Mouse (Mus musculus): ENCODE measurements around the gene Slc25a11.

Gene Slc25a11

DNA sequence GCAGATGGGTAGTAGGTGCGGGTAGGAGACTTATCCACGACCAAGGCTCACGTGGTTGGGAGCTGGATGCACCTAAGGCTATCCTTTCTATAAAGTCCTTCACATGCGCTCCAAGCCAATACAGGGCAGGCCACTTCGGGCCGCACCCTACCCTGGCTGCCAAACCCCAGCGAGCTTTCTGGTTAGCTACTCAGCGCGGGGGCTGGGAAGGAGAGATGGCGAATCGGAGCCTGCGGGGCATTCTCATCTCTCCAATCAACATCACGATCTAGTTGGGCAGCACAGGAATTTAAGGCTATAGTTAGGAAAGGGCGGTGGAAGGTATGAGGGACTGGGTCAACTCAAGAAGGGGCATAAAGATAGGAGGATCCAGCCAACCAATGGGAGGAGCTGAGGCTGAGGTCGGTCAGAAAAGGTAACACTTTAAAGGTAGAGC, 21.1 kb upstream of the Slc25a11 start:
- no peak for DNase-seq (ENCODE audit: low spot score in 2 of 2)

GRCm38 (mm10) chr11:70667271-70668150, 20.2 kb upstream of the Slc25a11 start:
- no peak for DNase-seq (ENCODE audit: low spot score in 2 of 2)

- no peak for DNase-seq (ENCODE audit: low spot score in 2 of 2)
Observed at GRCm38 (mm10) chr11:70666687-70667086, 19.4 kb upstream of the Slc25a11 start.

DNA sequence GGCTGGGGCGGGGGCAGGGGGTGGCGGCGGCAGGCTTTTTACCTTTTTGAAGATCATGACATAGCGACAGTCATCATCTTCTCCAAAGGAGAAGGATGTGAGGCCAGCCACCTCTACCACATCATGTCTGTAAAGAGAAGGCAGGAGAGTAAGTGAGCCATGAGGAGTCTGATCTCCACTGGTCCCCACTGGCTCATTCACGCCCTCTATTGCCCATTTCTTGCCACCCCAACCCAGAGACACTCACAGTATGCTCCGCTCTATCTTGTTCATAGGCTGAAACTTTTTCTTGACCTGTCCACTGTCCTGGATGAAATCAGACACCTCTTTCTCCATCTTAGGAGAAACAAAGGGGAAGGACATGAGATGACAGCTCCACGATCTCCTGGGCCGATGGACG, 17.5 kb upstream of the Slc25a11 start:
- DNase-seq (ENCODE audit: low spot score in 2 of 2), result no peak

DNA sequence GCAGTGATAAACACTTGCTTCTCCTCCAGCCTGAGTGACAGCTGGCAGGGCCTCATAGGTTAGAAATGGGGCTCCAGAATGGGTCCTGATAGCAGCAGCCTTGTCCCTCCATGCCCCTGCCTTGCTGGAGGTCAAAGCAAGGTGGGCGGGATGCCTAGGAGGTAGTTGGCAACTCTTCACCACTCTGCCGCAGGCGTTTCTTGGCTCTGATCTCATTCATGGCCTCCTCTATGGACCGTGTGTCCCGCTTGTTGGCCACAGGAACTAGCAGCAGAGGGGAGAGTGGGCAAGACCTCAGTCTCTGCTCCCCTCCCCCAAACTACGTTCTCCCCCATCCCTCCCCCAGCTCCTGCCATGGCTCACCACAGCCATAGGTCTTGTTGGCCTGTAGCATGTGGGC, 16.7 kb upstream of the Slc25a11 start:
- DNase-seq (ENCODE audit: low spot score in 2 of 2), result no peak

- DNase-seq (ENCODE audit: low spot score in 2 of 2), result no peak
Observed at GRCm38 (mm10) chr11:70663101-70663500, 15.8 kb upstream of the Slc25a11 start.

- no peak for DNase-seq (ENCODE audit: low spot score in 2 of 2)
Observed at GRCm38 (mm10) chr11:70660571-70660970, 13.3 kb upstream of the Slc25a11 start.

DNA sequence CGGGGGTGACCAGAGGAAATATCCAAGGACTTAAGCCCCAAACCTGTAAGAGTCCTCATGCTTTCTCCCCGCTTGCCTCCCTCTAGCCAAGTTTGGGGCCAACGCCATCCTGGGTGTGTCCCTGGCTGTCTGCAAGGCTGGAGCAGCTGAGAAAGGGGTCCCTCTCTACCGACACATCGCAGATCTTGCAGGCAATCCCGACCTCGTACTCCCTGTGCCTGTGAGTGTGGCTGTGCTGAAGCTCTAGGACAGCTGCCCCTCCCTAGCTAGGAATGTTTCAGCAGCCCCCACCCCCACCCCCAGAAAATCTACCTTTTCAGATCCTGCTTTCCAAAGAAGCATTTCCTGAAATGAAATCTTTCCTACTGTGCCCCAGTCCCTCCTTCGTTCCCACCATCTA, 11.7 kb upstream of the Slc25a11 start:
- no peak for DNase-seq (ENCODE audit: low spot score in 2 of 2)

DNA sequence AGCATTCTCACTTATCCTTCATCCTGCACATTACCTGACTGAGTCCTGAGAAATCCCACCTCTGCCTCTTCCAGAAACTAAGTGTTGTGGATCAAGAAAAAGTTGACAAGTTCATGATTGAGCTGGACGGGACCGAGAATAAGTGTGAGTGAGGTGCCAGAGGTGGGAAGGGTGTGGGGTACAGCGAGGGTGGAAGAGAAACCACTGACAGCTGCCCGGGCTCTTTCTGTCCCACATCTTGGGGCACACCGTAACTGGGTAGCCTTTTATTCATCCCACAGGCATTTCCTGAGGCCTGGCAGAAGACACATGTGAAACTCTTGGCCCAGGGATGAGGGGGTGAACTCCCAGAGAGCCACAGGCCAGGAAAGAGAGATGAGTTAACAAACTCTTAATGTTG, 11.2 kb upstream of the Slc25a11 start:
- DNase-seq (ENCODE audit: low spot score in 2 of 2), result no peak

- DNase-seq (ENCODE audit: low spot score in 2 of 2), result no peak
Observed at GRCm38 (mm10) chr11:70657991-70658390, 10.7 kb upstream of the Slc25a11 start.

- no peak for DNase-seq (ENCODE audit: low spot score in 2 of 2)
Observed at GRCm38 (mm10) chr11:70657573-70657972, 10.3 kb upstream of the Slc25a11 start.

DNA sequence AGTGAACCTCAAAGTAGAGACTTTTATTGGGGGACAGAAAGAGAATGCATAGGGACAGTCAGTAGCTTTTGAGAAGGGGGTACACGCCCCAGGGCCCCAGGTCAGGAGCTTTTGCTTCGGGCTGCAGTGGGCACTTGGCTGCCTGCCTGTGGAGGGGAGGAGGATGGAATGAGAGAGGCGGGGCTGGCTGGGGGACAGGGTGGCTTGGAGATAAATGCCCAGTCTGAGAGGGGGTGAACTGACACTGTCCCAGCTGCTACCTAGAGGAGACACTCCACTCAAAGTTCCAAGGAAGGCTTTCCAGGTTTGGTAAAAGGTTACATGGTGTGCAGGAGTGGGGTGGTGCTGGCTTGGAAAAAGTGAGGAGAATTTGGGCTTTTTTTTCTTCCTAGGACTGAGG, 9.7 kb upstream of the Slc25a11 start, which contains the start of gene Eno3:
TSS of gene Eno3 (plus strand) at position 239 of the 400 bp plus-strand sequence.
- DNase-seq (ENCODE audit: low spot score in 2 of 2), result no peak

- no peak for DNase-seq (ENCODE audit: low spot score in 2 of 2)
Observed at GRCm38 (mm10) chr11:70656456-70656927, 9.2 kb upstream of the Slc25a11 start.

- DNase-seq (ENCODE audit: low spot score in 2 of 2), result peak; percentile 44 to 67
Observed at GRCm38 (mm10) chr11:70655571-70656455, 8.5 kb upstream of the Slc25a11 start.

- DNase-seq (ENCODE audit: low spot score in 2 of 2), result peak; percentile 71 to 75
Observed at GRCm38 (mm10) chr11:70654923-70655570, 7.8 kb upstream of the Slc25a11 start.

- DNase-seq (ENCODE audit: low spot score in 2 of 2), result peak; percentile 65 to 81
Observed at GRCm38 (mm10) chr11:70654198-70654922, 7.1 kb upstream of the Slc25a11 start, which contains the start of gene Pfn1. Gene Pfn1 (minus strand): TSS chr11:70654644.

- peak; percentile 68 to 82 for DNase-seq (ENCODE audit: low spot score in 2 of 2)
Observed at GRCm38 (mm10) chr11:70653345-70654197, 6.3 kb upstream of the Slc25a11 start.

- peak in 1 of 2 experiments; percentile 29 for DNase-seq (ENCODE audit: low spot score in 2 of 2)
Observed at GRCm38 (mm10) chr11:70652884-70653344, 5.6 kb upstream of the Slc25a11 start.

DNA sequence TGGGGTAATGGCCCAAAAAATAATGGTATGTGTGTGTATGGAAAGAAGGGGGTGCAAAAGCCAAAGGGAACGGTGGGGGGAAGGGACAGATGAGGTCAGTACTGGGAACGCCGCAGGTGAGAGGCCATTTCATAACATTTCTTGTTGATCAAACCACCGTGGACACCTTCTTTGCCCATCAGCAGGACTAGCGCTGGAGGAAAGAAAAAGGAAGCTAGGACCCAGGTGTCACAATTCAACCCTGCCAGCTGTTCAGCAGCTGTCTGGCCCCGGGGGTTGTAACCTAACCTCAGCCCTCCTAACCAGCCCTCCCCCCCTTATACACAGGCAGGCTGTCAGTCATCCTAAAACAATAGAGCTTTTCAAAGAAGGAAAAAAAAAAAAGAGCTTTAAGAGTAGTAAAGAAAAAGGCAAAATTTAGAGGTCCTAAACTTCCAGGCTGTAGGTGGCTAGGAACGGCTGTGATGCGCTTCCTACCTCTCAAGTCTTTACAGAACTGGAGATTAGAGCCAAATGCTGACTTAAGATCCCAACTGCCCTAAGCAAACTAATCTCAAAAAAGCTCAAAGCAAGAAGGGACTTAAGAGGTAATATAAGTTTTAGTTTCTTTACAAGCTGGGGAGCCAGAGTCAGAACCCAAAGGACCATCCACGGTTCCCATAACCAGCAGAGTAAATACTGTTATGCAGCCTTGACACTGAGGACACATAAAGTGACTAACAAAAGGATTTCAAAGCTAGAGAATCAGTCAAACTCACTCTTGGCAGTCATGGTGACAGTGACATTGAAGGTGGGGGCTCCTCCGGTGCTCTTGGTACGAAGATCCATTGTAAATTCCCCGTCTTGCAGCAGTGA, 5.0 kb upstream of the Slc25a11 start:
- peak in 1 of 2 experiments; percentile 40 for DNase-seq (ENCODE audit: low spot score in 2 of 2)
